Mouse (Mus musculus) right cerebral cortex, postnatal 25 days (tissue): ENCODE measurements at regions not wholly inside any gene's neighbourhood (a gene's known extent, or its start where the extent isn't known, plus 50 kb on each side); places are given as distances from the start of the nearest gene placed in this dataset.

Experiments used
- DNase-seq: peaks from one replicate; pipeline ENCODE4 v3.0.0; 2022

DNA sequence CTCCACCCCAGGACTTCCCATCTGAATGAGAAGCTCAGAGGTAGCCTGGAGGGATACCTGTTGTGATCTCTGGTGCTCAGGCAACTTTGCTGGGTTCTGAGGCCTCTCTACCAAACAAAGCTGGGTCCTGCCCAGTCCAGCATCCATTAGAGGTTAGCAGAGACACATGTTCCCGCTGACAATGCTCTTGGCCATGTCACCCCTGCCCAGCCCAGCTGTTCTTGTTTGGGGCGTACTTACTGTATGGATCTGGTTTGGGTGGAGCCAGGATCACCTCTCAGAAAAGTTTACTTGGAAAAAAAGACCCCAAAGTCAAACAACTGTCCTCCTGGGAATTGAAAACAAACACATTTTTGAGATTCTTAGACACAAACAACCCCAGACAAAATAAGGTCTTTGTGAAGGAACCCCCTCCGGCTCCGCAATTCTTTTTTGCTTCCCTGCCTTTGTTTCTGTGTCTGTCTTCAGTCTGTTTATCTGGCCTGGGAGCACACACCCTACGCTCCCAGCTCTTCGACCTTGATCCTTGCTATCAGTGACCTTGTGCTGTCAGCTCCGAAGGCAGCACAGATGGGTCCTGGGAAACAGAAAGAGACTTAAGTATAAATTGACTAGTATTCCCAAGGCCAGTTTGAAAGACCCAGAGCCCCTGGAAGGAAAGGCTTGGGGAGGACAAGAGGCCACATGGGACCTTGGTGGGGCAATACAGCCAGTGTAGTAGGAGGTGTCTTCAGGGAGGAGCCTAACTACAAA, 68.1 kb upstream of the Serp2 start:
- DNase-seq, result no peak

DNA sequence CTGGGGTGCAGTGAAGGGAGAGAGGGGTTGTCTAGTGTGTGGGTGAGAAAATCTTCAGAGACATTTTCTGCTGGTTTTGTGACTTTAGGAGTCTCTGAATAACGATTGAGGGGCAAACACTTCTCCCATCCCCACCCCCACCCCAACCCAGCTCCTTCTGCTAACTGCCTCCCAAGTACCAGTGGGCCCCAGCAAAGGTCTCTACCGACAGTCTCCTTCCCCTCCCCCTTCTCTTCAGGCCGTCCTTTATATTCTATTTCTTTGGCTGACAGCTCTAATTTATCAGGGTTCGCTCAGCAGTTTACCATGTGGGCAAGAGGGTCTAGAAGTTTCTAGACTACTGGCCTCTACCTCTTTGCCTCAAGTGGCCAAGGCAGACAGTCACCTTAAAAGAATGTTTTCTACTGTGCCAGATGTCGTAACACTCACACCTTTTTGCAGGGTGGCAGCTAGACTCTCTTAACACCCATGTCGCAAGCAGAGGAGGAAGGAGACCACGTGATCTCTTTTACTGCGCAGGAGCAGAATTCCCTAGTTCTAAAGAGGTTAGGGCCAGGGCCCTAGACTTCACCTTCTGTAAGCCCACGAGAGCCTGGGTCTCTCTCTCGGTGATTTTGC, 66.8 kb upstream of the Serp2 start:
- no peak for DNase-seq

GRCm38 (mm10) chr14:76622634-76623291, 66.1 kb upstream of the Serp2 start:
- no peak for DNase-seq

- no peak for DNase-seq
These were observed 62.3 kb upstream of the Serp2 start for GRCm38 (mm10) chr14:76619038-76619409.

- DNase-seq, result no peak
These were observed 61.8 kb upstream of the Serp2 start for GRCm38 (mm10) chr14:76618331-76619037.

DNA sequence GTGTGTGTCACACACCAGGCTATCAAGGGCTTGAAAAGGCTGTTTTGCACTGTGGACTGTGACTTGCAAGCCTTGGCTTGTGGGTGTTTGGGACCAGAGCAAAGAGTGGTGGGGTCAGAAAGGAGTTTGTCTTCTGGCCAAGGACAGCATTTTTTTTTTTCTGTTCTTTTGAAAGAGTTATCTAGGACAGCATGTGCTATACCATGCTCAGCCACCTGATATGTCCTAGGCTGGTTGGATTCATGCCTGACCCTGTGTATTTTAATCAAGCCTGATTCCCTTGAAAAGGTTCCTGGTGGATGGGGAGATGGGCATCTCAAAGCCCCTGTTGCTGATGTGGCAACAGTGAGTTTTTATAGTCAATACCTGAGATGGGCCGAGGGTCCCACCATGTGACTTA, 61.2 kb upstream of the Serp2 start:
- DNase-seq, result no peak

GRCm38 (mm10) chr14:76617447-76617846, 60.8 kb upstream of the Serp2 start:
- DNase-seq, result no peak

DNA sequence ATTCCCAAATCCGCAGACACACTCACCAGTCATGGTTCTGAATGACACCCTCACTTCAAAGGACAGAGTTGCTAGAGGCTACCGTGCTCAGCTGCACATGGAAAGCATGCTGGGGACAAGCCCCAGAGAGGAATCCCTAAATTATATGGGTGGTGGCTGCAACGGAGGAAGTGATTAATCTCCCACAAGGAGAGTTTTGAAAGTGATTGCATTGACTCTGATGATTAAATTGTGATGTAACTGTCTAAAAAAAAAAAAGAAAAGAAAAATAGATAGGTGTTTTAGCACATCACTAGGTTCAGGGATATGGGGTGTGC, 59.6 kb upstream of the Serp2 start:
- DNase-seq, result no peak

DNA sequence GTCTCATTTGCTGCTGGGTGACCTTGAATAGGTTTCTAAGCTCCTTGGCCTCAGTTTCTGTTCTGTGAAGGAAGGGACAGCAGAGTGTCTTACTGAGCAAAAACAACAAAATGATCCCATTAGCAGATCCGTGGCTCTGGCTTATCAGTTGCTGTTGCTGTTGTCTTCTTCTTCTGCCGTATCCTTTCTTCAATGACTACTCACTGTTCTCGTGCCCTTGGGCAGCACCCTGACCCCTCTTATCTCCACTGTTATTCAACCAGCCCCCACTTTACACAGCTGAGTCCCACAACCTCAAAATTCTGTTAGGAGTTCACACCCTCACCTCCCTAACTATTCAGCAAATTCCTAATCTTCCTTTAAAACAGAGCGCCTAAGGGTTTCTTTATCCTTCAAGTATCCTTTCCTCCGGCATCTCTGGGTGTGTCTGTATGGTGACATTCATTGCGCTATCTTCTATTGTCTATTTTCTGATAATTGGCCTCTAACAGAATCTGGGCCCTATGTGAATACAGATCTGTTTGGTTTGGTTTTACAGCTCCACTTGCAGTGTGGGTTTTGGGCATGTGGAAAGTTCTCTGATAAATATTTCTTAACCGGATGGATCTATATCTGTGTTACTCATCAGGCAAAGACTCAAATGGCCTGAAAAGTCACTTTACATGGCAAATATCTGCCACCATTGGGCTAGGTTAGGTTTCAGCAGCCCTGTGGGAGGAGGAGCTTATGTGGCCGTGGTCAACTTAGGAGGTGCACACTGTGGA, 59.1 kb upstream of the Serp2 start:
- no peak for DNase-seq

DNA sequence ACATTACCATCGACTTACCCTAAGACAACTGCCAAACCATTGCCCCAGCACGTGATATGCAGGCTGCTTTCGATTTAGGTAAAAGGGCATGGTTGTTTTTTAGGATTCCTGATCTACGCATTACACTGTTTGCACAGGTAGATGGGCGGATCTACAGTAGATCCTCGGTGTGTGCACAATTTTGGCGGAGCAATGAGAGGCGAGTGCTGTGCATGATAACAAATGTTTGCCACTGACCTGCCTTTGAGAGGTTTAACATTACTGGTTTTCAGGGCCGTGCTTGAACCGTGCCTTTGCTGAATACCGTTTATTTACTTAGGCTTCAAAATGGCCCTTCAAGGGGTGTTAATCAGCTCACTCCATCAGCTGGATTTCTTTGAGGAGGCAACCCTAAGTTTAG, 58.5 kb upstream of the Serp2 start:
- no peak for DNase-seq

GRCm38 (mm10) chr14:76614682-76615081, 58.0 kb upstream of the Serp2 start:
- no peak for DNase-seq

GRCm38 (mm10) chr14:76613604-76614003, 56.9 kb upstream of the Serp2 start:
- DNase-seq, result no peak

- peak; percentile 50 for DNase-seq
These were observed 54.0 kb upstream of the Serp2 start for GRCm38 (mm10) chr14:76610429-76611378.
